Mouse (Mus musculus): ENCODE data around the gene Tomm20l. TPM values are rescaled to one million over a fixed set of nuclear protein-coding genes. Genes with fewer than 3 reads are reported as not detected.
A peak's percentile ranks its signal among the peaks of the same experiment; 100 is the strongest.
"Not testable (repeated sequence)": the region's sequence is repeated elsewhere in the genome, so short reads cannot be mapped to it uniquely, and the experiment has no call there.

Gene Tomm20l
- polyA plus RNA-seq (2012; rRNA removed): not detected in 2 replicates

- no peak within 1 kb of the TSS for H3K27ac ChIP-seq (ENCODE audit: insufficient read depth, low read depth, low read length)
- no peaks in the 10 kb centered on the region for H3K36me3 ChIP-seq (ENCODE audit: control insufficient read depth, insufficient read depth, low read length)
- no peaks in the 10 kb centered on the region for H3K27me3 ChIP-seq (replicated peaks; ENCODE audit: control insufficient read depth, insufficient read depth, low read length)
- no peaks in the 10 kb centered on the region for H3K4me1 ChIP-seq (ENCODE audit: control insufficient read depth, insufficient read depth, low read length)
- 7% methylated on average over 33 of the region's 33 CpGs for WGBS
- H3K4me3 ChIP-seq (ENCODE audit: insufficient read depth, low read depth, low read length): peak within 1 kb of the TSS; percentile 5; the same call in 1 of the 2 replicates
- TF ChIP-seq POLR2A (IDR thresholded peaks at IDR 0.05; ENCODE audit: low read depth, low read length) (no peak), CTCF (conservative IDR thresholded peaks at IDR 0.05; ENCODE audit: insufficient read depth, insufficient read length, low read depth, low read length) (peak; percentile 34)
- peak; percentile 81 for DNase-seq
Measured at GRCm38 (mm10) chr12:71111331-71111730, at the start of gene Tomm20l. Gene Tomm20l (plus strand): TSS chr12:71111428.

DNA sequence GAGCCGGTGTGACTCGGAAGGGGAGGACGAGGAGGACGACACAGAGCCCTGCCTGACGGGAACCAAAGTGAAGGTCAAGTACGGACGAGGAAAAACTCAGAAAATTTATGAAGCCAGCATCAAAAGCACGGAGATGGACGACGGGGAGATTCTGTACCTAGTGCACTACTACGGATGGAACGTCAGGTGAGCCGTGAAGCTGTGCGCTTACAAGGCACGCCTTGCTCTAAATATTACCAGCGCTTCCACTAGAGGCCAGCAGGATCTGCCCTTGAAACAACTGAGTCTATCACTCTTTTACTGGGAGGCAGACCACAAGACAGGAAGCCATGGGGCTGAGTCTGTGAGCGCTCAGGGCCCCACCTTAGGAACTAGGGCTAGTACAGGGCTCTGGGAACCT is 41.4 kb upstream of the Tomm20l start:
- Histone ChIP-seq H3K27me3 (replicated peaks; ENCODE audit: control insufficient read depth, insufficient read depth, low read length) (no peaks in the 10 kb centered on the region), H3K36me3 (ENCODE audit: control insufficient read depth, insufficient read depth, low read length) (peaks cover 2% of the 10 kb centered on the region), H3K4me3 (ENCODE audit: insufficient read depth, low read depth, low read length) (no peak overlapping the region), H3K27ac (ENCODE audit: insufficient read depth, low read depth, low read length) (no peak overlapping the region), H3K4me1 (ENCODE audit: control insufficient read depth, insufficient read depth, low read length) (no peaks in the 10 kb centered on the region)
- 88% methylated on average over 17 of the region's 17 CpGs for WGBS
- TF ChIP-seq POLR2A (IDR thresholded peaks at IDR 0.05; ENCODE audit: low read depth, low read length) (no peak), CTCF (conservative IDR thresholded peaks at IDR 0.05; ENCODE audit: insufficient read depth, insufficient read length, low read depth, low read length) (no peak)
- no peak for DNase-seq

DNA sequence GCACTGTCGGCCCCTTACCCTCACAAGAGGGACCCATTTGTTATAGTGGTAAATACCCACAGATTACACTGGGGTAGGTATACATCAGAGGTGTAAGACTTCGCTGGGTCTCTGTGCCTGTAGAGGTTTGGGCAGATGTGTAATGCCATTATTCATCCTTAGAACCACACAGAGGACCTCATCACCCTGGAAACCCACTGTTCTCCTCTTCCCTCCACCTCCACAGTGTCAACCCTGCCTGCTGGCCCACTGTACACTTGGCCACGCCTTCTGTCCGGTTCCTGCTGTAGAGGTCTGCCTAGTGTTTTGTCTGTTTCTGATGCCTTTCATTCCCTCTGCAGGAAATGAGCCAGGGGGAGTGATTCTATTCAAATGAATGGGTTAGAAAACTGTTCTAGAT is 39.2 kb upstream of the Tomm20l start:
- Histone ChIP-seq H3K4me3 (ENCODE audit: insufficient read depth, low read depth, low read length) (no peak overlapping the region), H3K4me1 (ENCODE audit: control insufficient read depth, insufficient read depth, low read length) (no peaks in the 10 kb centered on the region), H3K27ac (ENCODE audit: insufficient read depth, low read depth, low read length) (no peak overlapping the region), H3K36me3 (ENCODE audit: control insufficient read depth, insufficient read depth, low read length) (peaks cover 6% of the 10 kb centered on the region), H3K27me3 (replicated peaks; ENCODE audit: control insufficient read depth, insufficient read depth, low read length) (no peaks in the 10 kb centered on the region)
- no peak for DNase-seq
- no peak for TF ChIP-seq POLR2A (IDR thresholded peaks at IDR 0.05; ENCODE audit: low read depth, low read length)
- no peak for TF ChIP-seq CTCF (conservative IDR thresholded peaks at IDR 0.05; ENCODE audit: insufficient read depth, insufficient read length, low read depth, low read length)
- WGBS: 91% methylated on average over 4 of the region's 4 CpGs

- TF ChIP-seq CTCF (conservative IDR thresholded peaks at IDR 0.05; ENCODE audit: insufficient read depth, insufficient read length, low read depth, low read length) (peak; percentile 49; the same call in 1 of the 2 replicates), POLR2A (IDR thresholded peaks at IDR 0.05; ENCODE audit: low read depth, low read length) (no peak)
- WGBS: 56% methylated on average over 12 of the region's 12 CpGs
- H3K27me3 ChIP-seq (replicated peaks; ENCODE audit: control insufficient read depth, insufficient read depth, low read length): no peaks in the 10 kb centered on the region
- no peak overlapping the region for H3K4me3 ChIP-seq (ENCODE audit: insufficient read depth, low read depth, low read length)
- peaks cover 6% of the 10 kb centered on the region for H3K36me3 ChIP-seq (ENCODE audit: control insufficient read depth, insufficient read depth, low read length)
- no peak overlapping the region for H3K27ac ChIP-seq (ENCODE audit: insufficient read depth, low read depth, low read length)
- peak; percentile 52 for DNase-seq
- no peaks in the 10 kb centered on the region for H3K4me1 ChIP-seq (ENCODE audit: control insufficient read depth, insufficient read depth, low read length)
Measured at GRCm38 (mm10) chr12:71073113-71073730, 38.0 kb upstream of the Tomm20l start.

DNA sequence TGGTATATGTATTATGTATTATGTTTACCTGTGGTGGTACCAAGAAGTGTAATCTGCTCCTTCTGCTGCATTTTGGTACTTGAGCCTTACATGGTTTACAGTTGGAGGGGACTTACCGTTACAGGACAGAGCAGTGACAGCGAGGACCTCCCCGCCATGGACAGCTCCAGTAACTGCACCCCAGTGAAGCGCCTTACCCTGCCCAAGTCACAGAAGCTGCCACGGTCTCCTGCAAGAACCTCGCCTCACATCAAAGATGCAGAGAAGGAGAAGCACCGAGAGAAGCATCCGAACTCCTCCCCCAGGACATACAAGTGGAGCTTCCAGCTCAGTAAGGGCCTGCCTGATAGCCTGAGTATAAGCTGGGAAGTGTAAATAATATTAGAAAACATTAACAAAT is 24.9 kb upstream of the Tomm20l start:
- Histone ChIP-seq H3K36me3 (ENCODE audit: control insufficient read depth, insufficient read depth, low read length) (peaks cover 2% of the 10 kb centered on the region), H3K4me3 (ENCODE audit: insufficient read depth, low read depth, low read length) (no peak overlapping the region), H3K4me1 (ENCODE audit: control insufficient read depth, insufficient read depth, low read length) (no peaks in the 10 kb centered on the region), H3K27me3 (replicated peaks; ENCODE audit: control insufficient read depth, insufficient read depth, low read length) (no peaks in the 10 kb centered on the region), H3K27ac (ENCODE audit: insufficient read depth, low read depth, low read length) (no peak overlapping the region)
- WGBS: 92% methylated on average over 8 of the region's 8 CpGs
- no peak for TF ChIP-seq POLR2A (IDR thresholded peaks at IDR 0.05; ENCODE audit: low read depth, low read length)
- no peak for TF ChIP-seq CTCF (conservative IDR thresholded peaks at IDR 0.05; ENCODE audit: insufficient read depth, insufficient read length, low read depth, low read length)
- DNase-seq: no peak

DNA sequence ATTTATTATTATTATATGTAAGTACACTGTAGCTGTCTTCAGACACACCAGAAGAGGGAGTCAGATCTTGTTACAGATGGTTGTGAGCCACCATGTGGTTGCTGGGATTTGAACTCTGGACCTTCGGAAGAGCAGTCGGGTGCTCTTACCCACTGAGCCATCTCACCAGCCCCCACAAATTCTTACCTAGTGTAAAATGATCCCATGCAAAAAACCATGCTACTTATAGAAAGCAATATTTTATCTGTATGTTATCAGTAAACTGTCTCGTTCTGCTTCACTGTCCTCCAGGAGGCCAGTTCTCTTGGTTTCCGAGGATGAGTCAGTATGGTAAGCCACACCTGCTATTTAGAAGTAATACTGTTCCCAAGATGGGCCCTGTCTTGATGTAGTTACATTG is 7.0 kb upstream of the Tomm20l start:
- WGBS: 75% methylated on average over 4 of the region's 4 CpGs
- not testable (repeated sequence) for H3K4me3 ChIP-seq (ENCODE audit: insufficient read depth, low read depth, low read length); DNase-seq; H3K27ac ChIP-seq (ENCODE audit: insufficient read depth, low read depth, low read length); H3K27me3 ChIP-seq (replicated peaks; ENCODE audit: control insufficient read depth, insufficient read depth, low read length); H3K4me1 ChIP-seq (ENCODE audit: control insufficient read depth, insufficient read depth, low read length); H3K36me3 ChIP-seq (ENCODE audit: control insufficient read depth, insufficient read depth, low read length)

GRCm38 (mm10) chr12:71107216-71107771 is 3.9 kb upstream of the Tomm20l start:
- TF ChIP-seq CTCF (conservative IDR thresholded peaks at IDR 0.05; ENCODE audit: insufficient read depth, insufficient read length, low read depth, low read length) (no peak), POLR2A (IDR thresholded peaks at IDR 0.05; ENCODE audit: low read depth, low read length) (no peak)
- Histone ChIP-seq H3K27me3 (replicated peaks; ENCODE audit: control insufficient read depth, insufficient read depth, low read length) (no peaks in the 10 kb centered on the region), H3K4me3 (ENCODE audit: insufficient read depth, low read depth, low read length) (no peak overlapping the region), H3K27ac (ENCODE audit: insufficient read depth, low read depth, low read length) (no peak overlapping the region), H3K36me3 (ENCODE audit: control insufficient read depth, insufficient read depth, low read length) (no peaks in the 10 kb centered on the region), H3K4me1 (ENCODE audit: control insufficient read depth, insufficient read depth, low read length) (no peaks in the 10 kb centered on the region)
- DNase-seq: no peak
- 88% methylated on average over 6 of the region's 6 CpGs for WGBS
